Mouse (Mus musculus) cerebellum, adult 9-10 months (tissue): ENCODE results near the gene Ibsp.

Experiments
- DNase-seq: peaks from one replicate; pipeline ENCODE4 v3.0.0; 2022

Gene Ibsp

DNA sequence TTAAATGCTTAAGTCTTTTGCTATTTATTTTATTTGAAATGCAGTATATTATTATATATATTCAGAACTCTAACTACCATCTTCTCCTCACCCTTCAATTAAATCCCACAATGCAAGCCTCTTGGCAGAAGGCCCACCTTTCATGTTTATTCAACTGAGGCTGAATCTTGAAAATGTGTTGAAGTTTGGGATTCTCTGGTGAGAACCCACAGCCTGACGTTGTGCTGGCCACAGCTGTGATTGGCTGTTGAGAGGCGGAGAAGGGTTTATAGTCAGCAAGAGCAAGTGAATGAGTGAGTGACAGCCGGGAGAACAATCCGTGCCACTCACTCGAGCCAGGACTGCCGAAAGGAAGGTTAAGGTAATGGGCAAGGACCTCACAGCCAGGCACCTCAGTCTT, at the start of gene Ibsp:
Gene Ibsp (plus strand): TSS at position 178 of the 400 bp plus-strand sequence.
- DNase-seq, result no peak

DNA sequence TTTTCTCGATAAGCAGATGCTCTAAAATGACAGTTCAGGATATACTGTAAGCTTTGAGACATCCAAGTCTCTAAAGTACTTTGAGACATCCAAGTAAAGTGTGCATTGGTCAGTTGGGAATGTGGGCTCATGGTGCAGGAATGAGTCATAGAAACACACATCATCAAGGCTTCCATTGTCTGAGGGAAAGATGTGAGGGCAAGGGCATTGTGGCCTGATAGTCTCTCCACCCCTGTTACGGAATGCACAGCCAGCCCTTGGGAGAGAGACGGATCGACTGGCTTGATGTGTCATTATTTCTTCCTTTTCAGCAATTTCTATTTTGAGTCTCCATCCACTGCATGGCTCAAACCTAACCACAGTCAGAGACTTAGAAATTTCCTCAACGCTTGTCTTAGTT, 47.2 kb upstream of the Ibsp start:
- DNase-seq, result no peak

DNA sequence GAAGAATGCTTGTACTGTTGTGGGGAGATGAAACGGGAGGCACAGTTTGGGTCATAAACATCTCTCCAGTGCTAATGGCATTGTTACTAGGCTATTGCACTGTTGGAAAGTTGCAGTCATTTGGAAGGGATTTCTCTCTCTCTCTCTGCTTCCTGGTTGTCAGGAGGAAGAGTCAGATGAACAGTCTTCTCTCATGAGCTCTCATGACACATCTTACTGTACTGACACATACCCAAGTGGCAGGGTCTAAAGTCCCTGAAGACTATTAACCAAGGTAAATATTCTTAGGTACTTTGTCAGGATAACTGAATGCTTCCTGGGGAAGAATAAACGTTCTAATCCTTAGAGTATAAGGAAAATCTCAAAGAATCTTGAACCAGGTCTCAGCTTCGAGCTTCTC, 42.4 kb upstream of the Ibsp start:
- DNase-seq, result no peak

DNA sequence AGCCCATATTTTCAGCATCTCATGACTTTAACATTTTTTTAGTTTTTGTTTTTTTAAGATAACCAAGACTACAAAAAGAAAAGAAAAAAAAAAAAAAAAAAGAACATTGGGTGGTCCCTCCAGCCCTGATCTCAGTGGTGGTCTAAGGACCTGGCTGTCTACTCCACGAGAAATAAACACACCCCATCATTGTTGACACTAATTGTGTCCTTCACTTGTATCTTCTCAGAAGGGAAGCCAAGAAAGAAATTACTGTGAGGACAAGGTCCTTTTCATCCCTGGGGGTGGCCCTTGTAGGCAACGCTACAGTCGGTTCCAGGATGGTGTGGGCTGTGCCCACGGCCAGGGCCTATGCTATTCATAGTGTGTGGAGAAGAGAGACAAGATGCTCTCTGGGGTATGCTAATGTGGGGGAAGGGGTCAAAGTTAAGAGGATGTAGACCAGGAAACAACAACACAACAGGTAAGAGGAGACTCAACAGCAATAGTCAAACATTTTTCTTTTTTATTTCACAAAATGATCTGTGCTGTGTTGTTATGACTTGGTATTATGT, 37.0 kb upstream of the Ibsp start:
- no peak for DNase-seq

DNA sequence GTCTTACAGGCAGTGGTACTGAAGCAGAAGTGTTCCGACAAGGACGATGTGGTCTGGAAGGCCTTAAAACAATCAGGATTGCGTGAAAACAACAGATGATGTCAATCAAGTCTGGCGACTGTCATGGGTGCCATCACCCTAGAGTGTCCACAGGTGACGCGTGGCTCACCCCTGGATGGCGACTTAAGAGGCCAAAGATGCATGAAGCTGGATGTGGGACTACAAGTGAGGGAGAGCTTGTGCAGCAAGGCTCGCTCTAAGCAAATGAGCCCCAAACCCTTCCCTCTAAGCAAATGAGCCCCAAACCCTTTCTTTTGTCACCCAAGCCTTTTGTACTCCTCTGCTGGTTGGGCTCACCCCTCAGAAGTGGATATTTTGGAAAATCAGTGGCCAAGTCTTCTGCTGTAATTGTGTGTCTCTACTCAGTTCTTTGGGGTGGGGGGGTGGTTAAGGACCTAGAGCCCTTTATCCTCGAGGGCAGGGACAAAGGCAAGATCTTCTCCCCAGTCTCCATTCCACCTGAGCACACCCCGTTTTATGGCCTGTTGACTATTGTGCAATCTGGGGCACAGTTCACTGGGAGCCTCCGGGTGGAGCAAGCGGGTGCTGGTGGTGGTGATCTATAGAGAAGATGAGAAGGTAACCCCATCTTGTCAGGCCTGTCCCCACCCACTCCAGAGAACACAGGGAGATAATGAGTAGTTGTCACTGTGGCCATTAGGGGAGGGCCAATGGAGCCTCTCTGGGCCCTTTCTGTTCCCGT, 35.8 kb upstream of the Ibsp start:
- no peak for DNase-seq

DNA sequence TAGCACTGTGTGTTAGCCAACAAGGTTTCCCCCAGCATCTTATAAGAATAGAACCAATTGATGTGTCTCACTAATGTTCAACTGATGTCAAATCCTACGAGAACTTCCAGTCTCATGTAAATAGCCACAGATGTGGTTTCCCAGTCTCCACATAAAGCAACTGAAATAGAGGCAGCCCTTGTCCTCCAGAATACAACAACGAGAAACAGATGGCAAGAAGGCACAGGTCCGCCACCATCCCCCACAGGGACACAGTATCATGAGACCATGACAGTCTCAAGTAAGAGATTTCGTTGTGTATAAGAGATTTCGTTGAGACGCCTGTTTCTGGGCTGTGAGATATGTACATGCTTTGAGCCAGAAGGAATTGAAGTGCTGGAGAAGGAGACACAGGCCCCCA, 4.8 kb upstream of the Ibsp start:
- no peak for DNase-seq

DNA sequence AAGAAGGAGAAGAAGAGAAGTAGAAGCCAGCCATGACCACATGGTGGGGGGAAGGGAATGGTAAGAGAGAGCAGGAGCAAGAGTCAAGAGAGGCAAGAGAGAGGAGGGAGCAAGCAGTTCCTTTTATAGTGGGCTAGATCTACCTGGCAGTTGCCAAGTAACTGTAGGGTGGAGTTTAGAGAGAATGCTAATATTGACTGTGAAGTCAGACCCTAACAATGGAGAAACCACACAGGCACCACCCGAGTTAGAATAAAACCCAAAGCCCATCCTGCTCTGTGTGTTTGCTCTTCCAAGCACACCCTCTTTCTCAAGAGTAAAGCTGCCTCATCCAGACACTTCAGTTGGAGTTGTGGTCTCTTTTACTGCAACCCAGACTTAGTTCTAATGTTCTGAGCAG, 15.1 kb downstream of the Ibsp start:
- no peak for DNase-seq

DNA sequence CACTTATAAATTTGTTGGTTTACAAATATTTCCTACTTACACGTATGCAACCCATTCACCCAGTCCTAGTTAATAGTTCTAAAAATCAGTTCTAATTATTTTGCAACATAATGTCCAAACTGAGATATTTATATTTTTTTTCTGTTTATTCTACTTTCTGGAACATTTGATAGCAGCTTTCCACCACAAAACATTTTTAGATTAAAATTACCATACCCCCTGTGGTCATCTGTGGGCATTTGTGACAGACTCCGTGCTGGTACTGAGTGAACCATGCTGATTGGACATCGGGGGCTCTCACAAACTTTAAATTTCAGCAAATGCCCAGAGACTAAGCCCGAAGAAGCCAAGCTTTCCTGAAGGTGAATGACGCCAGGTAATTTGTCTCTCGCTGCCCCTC, 26.1 kb downstream of the Ibsp start, which contains the start of gene Mepe:
Gene Mepe (plus strand): TSS at position 301 of the 400 bp plus-strand sequence.
- DNase-seq, result no peak

DNA sequence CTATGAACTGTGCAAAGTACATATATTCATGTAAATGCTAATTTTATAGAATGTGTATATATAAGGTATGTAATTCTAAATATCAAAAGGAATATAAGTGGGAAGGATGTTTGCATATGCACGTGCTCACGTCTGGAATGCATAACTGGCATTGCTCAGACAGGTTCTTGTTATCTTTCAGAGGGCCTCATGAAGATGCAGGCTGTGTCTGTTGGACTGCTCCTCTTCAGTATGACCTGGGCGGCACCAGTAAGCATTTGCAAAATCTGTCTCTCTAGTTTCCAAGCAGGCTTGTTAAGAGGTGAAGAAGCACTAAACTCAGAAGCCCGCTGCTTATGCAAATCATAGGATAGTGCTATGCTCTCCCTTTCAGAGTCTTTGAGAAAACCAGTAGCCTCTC, 27.9 kb downstream of the Ibsp start:
- DNase-seq, result no peak

DNA sequence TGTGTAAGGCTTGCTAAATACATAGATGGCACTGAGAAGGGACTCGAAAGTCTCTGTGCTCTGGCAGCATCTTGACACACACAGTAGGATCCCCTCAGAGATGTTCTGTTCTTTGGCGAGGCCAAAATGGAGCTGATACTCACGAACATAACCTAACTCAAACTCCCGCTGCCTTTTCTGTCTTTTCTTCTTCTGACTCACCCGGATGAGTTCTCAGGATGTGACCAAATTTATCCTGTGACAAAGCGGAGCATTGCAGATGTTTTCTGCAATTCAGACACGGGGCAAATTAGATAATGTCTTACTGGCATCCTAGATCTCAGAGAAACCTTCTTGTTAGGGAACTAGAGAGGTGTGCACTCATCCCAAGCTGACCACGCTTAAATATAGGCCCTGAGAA, 28.4 kb downstream of the Ibsp start:
- DNase-seq, result no peak

DNA sequence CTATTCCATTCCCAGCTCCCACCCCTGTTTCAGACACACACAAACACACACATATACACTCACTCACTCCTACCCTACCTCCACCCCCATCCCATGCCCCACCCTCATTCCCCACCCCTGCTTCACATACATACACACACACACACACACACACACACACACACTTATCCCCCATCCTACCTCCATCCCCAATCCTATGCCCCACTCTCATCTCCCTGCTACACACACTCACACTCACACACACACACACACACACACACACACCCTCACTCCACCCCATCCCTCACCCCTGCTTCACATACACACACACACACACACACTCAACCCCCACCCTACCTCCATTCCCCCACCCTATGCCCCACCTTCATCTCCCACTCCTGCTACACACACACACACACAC, 28.9 kb downstream of the Ibsp start:
- no peak for DNase-seq

DNA sequence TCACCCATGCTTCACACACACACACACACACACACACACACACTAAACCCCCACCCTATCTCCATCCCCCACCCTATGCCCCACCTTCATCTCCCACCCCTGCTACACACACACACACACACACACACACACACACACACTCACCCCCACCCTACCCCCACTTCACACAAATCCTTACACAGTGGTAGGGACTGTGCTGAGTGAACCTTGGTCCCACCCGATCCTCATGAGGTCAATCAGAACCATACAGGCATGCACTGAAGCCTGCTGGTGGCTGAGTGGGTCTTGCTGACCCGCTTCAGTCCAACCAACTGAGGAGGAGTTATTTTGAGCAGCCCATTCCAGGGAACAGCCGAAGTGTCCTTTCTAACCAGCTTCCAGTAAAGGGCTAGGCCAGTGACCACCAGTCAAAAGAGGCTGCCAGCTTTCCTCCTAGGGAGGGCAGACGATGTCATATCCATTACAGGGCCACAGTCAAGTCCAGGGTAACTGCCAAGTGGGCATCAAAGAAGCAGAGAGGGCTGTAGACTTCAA, 29.4 kb downstream of the Ibsp start:
- DNase-seq, result no peak

DNA sequence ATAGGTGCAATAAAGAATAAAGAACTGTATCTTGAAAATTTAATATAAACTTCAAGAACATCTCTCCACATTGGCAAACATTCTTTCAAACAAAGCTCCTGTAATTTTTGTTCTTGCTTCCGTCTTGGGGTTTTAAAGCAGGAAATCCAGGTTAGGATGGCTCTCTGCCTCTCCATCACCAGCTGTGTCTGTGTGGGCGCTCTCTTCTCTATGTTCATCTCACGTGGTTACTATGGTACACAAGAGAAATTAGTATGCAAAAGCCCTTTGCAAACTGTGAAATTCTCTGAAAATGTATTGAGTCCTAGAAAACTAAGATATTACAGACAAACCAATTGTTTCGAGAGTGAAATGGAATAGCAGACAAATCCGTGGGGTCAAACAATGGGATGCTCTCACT, 30.4 kb downstream of the Ibsp start:
- DNase-seq, result no peak

DNA sequence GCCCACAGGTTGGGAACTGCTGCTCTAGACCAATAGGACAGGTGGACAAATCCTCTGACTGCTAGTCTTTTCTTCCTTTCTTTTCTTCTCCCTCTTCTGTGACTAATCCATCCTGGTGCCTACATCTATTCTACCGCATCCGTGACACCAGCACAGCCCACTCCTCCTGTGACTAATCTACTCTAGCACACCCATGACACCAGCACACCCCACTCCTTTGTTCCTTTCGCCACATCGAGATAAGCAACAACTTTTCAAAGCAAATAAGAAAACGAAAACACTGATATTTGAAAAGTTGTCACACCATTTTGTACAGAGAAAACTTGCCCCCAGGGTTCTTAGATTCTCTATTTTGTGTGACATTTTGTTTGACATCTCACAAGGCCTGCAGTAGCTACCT, 31.1 kb downstream of the Ibsp start:
- DNase-seq, result no peak

DNA sequence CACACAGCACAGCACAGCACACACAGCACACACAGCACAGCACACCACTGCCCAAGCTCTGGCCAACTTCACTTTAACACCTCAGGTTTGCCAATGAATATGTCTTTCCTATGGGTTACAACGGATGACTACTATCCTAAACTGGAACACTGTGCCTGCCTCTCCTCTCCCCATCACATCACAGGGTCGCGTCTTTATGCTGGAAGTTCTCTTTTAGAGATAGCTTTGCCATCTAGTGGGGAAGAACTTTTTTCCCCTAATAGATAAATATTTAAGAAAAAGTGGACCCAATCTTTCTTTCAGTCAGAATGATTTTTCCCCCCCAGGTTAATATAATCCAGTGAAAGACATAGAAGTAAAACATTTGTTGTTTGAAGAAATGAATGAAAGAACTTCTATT, 33.3 kb downstream of the Ibsp start:
- DNase-seq, result no peak

DNA sequence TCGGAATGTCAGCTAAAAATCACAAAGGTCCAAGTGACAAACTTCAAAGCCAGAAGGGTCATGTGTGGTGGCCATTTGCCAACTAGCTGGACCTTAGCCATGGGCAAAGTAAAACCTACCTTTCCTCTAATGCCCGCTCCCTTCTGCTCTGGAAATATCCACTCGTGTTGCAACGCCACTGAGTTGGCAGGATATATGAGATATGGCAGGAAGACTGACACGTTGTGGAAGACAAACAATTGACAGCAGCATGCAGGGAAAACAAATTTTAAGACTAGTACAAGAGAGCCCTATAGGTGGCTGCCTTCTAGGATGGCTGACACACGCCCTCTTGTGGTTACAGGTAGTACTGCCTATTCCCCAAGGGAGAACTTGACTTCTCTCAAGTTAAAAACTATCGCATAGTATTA, 34.3 kb downstream of the Ibsp start:
- peak; percentile 15 for DNase-seq

DNA sequence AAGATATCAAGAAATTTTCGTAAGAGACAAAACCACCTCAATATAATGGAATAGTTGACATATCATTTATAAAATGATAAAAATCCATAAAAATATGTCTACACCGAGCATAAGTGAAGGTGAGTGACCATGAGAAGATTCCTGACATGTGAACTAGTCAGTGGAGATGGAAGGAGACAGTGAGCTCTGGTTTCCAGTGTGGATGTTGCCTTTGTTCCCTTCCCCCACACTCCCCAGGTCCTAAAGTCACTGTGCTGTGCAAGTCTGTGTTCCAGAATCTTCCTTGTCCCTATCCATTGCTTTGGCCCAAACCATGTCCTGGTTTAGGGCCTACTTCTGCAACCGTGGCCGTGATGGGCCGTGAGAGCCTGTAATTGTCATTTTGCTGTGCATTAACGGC, 34.7 kb downstream of the Ibsp start:
- DNase-seq, result no peak

DNA sequence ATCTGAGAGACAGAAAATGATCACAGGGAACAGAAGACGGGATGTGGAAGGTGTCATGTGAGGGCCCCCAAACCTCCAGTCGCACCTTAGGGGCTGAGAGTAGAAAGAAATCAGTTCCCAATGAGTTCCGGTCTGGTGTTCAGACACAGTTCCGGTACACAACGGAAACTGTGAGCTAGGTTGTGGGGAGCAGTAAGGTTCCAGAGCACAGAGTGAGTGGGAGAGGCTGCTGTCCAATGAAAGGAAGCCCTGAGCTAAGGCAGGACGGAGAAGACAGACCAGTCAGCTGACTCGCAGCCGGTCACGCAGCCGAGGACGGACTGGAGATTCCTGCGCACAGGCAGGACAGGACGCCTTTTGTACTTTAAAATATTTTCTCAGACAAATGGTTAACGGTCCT, 35.5 kb downstream of the Ibsp start:
- no peak for DNase-seq

DNA sequence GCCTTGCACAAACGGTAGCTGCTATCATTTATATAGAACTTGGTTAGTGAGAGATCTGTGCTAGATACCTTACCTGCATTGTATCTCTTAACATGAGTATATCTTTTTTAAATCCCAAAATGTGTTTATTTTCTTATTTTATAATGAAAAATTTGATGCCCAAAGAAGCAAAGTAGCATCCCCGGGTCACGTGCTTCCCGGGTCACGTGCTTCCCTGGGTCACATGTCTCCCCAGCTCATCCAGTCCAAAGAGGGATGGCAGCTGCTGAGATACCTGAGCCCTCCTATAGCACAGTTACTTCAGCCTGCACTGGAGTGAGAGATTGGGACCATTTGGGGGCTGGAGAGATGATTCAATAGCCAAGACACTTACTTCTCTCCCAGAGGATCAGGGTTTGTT, 37.0 kb downstream of the Ibsp start:
- no peak for DNase-seq

DNA sequence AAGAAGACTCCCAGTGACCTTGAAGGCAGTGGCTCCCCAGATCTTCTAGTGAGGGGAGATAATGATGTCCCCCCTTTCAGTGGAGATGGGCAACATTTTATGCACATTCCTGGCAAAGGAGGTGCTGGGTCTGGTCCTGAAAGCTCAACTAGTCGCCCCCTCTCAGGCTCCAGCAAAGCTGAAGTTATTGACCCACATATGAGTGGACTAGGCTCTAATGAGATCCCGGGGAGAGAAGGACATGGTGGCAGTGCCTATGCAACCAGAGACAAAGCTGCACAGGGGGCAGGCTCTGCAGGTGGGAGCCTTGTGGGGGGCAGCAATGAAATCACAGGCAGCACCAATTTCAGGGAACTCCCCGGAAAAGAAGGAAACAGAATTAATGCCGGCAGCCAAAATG, 38.5 kb downstream of the Ibsp start:
- DNase-seq, result no peak

DNA sequence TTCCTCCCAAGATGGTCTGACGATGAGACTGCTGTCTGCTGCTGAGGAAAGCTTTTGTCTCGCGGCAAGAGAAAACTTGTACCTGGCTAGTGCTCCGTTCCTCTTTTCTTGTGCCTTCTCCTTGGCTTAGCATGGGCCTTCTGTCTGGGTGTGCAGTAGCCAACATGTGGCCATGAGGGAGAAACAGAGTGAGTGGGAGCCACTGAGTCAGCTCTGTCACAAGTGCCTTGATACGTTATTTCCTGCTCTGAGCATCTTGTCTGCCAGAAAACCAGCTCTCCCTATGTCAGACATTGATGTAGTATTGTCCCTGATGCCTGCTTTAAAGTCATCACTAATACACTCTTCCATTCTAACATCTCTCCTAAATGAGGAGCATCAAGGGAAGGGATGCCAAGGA, 40.0 kb downstream of the Ibsp start:
- DNase-seq, result no peak

DNA sequence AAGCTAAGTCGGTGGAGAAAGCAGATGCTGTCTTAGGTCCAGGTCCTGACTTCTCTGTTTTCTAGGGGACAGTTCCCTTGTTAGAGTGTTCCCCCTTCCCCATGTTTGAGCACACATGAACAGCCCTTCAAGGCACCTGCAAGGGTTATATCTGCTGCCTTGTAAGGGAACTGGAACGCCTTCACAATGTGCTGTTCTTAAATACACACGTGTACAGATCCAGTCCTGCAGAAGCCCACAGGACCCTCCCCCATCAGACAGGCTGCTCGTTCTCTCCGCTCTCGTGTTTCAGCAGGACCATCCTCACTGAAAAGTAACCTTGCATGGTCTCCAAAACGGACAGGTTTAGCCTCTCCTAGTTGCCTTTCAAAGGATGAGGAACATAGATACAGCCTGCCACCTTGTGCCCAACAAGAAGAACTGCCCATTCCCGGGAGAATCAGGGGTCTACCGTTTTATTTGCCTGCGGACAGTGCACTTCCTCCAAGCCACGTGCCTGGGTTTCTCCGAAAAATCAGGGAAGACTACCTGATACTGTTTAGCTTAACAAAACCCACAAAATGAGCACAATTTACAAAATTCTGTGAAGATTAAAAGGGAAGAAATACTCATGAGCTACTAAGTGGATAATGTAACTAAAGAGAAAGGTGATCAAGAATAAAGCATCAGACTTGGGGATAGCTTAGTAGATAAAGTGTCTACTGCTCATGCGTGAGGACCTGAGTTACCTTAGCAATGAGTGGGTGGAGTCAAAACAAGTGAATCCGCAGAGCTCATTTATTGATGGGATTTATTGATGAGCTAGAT, 40.9 kb downstream of the Ibsp start:
- peak; percentile 15 for DNase-seq

DNA sequence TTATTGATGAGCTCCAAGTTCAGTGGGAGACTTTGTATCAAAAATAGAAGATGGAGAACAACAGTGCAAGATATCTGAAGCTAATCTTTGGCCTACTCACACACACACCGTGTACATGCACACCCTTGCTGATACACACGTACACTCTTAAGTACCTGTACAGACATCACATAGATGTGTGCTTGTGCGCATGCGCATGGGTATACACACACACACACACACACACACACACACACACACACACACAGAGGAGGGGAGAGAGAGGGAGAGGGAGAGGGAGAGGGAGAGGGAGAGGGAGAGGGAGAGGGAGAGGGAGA, 41.5 kb downstream of the Ibsp start:
- DNase-seq, result no peak

DNA sequence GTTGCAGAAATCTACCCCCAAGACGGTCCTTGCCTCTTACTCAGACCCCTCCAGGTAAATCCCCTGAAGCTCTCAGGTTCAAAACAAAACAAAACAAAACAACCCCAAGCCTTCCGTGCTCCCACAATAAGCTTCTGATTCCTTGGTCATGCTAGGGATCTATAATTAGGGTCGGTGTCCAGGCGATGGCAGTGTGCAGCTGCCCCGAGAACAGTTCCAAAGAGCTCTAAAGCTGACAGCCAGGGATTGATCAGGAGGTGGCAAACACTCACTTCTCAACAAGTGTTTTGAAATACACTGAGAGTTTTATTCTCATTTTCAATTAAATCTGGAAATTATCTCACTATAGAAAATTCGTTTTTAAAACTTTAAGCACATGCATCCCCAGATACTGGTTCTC, 43.9 kb downstream of the Ibsp start:
- no peak for DNase-seq
